Mouse (Mus musculus) lung, postnatal 0 days (tissue): ENCODE data around the gene Frmd8.
A peak's percentile ranks its signal among the peaks of the same experiment; 100 is the strongest.

ENCODE experiments used
- CTCF ChIP-seq: IDR thresholded peaks from 2 replicates; pipeline ENCODE4 v1.5.1; 2016; ENCODE audit warnings: antibody characterized with exemption, mild to moderate bottlenecking
- EP300 ChIP-seq: IDR thresholded peaks from 2 replicates; pipeline ENCODE4 v1.6.1; 2016; ENCODE audit warnings: antibody characterized with exemption, mild to moderate bottlenecking, control low read depth

GRCm38 (mm10) chr19:5848032-5848825 lies 26.8 kb downstream of the Frmd8 start:
- peak; percentile 83 for TF ChIP-seq EP300
- no peak for TF ChIP-seq CTCF
